Mouse (Mus musculus) cerebellum, adult 2 months (tissue): ENCODE results near the gene Itpr1.

ENCODE experiments used
- CTCF ChIP-seq: fragments of 200-500 bp; IDR thresholded peaks from 2 replicates; pipeline ENCODE4 v1.5.1; 2011; ENCODE audit warnings: low read depth, mild to moderate bottlenecking, control low read depth, low read length, moderate library complexity, borderline replicate concordance; ENCODE audit not compliant: insufficient read depth
- POLR2A ChIP-seq: fragments of 200-500 bp; IDR thresholded peaks from 2 replicates; pipeline ENCODE4 v1.6.1; 2011; ENCODE audit warnings: low read length, control low read depth, borderline replicate concordance; ENCODE audit not compliant: insufficient read depth

DNA sequence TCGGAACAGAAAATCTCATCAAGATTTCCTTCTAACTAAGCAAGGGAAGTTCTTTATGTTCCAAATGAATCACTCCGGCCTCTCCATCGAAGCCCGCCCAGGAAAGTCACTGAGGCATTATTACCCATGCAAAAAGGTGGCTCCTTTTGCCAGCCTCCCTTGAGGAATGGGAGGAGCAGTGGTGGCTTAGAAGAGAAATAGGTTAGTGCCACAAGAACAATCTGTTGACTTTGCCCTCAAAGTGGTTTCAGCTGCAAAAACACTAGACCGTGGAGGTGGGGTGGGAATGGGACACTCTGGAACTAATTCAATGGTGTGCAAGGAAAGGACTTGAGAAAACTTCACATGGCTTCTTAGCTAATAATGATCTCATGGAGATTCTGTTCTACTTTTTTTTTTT lies 3.2 kb downstream of the Itpr1 start:
- TF ChIP-seq CTCF: no peak
- no peak for TF ChIP-seq POLR2A
